Mouse (Mus musculus) liver, postnatal 0 days (tissue): ENCODE measurements around the gene Glo1.

ENCODE experiments used
- CTCF ChIP-seq: sonication (generic); IDR thresholded peaks from 2 replicates; pipeline ENCODE4 v1.5.1; 2016; ENCODE audit warnings: antibody characterized with exemption, low read depth
- EP300 ChIP-seq: IDR thresholded peaks from 2 replicates; pipeline ENCODE4 v1.6.1; 2016; ENCODE audit warnings: antibody characterized with exemption, low read depth, mild to moderate bottlenecking

- TF ChIP-seq CTCF = peak; percentile 23
- no peak for TF ChIP-seq EP300
Observed at GRCm38 (mm10) chr17:30673023-30673422, 46.4 kb upstream of the Glo1 start.
